Mouse (Mus musculus) liver, adult 2 months (tissue): ENCODE data around the gene Polr1e. TPM values are rescaled to one million over a fixed set of nuclear protein-coding genes. Genes with fewer than 3 reads are reported as not detected.

Source experiments
- DNase-seq: peaks from one replicate; pipeline ENCODE4 v3.0.0-alpha.2; 2011; ENCODE audit warnings: low read depth, low spot score; ENCODE audit errors: extremely low read depth
- H3K27ac ChIP-seq: fragments of 200-500 bp; replicated peaks from 2 replicates; pipeline ENCODE4 v1.5.1; 2012; ENCODE audit warnings: low read depth, mild to moderate bottlenecking, control low read depth, inconsistent platforms, low read length; ENCODE audit not compliant: insufficient read depth
- H3K27me3 ChIP-seq: fragments of 200-500 bp; 2 replicates; pipeline ENCODE4 v1.6.1; 2012; ENCODE audit warnings: mild to moderate bottlenecking, moderate library complexity, low read length, inconsistent platforms; ENCODE audit not compliant: control insufficient read depth, insufficient read depth
- H3K36me3 ChIP-seq: fragments of 200-500 bp; 2 replicates; pipeline ENCODE4 v1.6.1; 2012; ENCODE audit warnings: low read length, inconsistent platforms; ENCODE audit not compliant: control insufficient read depth, insufficient read depth
- H3K4me1 ChIP-seq: fragments of 200-500 bp; 2 replicates; pipeline ENCODE4 v1.6.1; 2011; ENCODE audit warnings: low read length; ENCODE audit not compliant: control insufficient read depth, insufficient read depth
- H3K4me3 ChIP-seq: fragments of 200-500 bp; 2 replicates; pipeline ENCODE4 v1.5.1; 2011; ENCODE audit warnings: low read depth, mild to moderate bottlenecking, control low read depth, low read length, moderate library complexity; ENCODE audit not compliant: insufficient read depth
- H3K79me2 ChIP-seq: fragments of 200-500 bp; 2 replicates; pipeline ENCODE4 v1.6.1; 2012; ENCODE audit warnings: inconsistent platforms, mild to moderate bottlenecking, low read length, moderate library complexity; ENCODE audit not compliant: control insufficient read depth, insufficient read depth
- H3K9ac ChIP-seq: fragments of 200-500 bp; 2 replicates; pipeline ENCODE4 v1.6.1; 2012; ENCODE audit warnings: low read depth, mild to moderate bottlenecking, control low read depth, inconsistent platforms, low read length
- CTCF ChIP-seq: fragments of 200-500 bp; IDR thresholded peaks from 2 replicates; pipeline ENCODE4 v1.5.1; 2011; ENCODE audit warnings: low read depth, low read length, control low read depth
- POLR2A ChIP-seq: fragments of 200-500 bp; IDR thresholded peaks from 2 replicates; pipeline ENCODE4 v1.6.1; 2011; ENCODE audit warnings: low read length, control low read depth; ENCODE audit not compliant: insufficient read depth; ENCODE audit errors: extremely low read depth
- WGBS: fragments of 180-500 bp; shearing (Covaris S2); methylation state at CpG from one replicate; pipeline ENCODE4 v1.1.7; 2018; 5-methylcytosine and 5-hydroxymethylcytosine counted together
- polyA plus RNA-seq: library from polyadenylated mRNA; depleted of rRNA; stranded (reverse); fragments of >200 nt; gene quantifications from 2 replicates; pipeline ENCODE4 v1.2.3, GENCODE M21; 2012
- total RNA-seq: library from RNA; depleted of rRNA; stranded (reverse); fragments of >200 nt; gene quantifications from 2 replicates; pipeline ENCODE4 v1.2.3, GENCODE M21; 2014

Gene Polr1e
- total and polyA plus RNA-seq, 2 experiments: 2.6 to 3.5 TPM

- H3K9ac ChIP-seq: peak overlapping the region; percentile 32
- TF ChIP-seq CTCF (no peak), POLR2A (no peak)
- no peak overlapping the region for H3K27ac ChIP-seq
- H3K4me1 ChIP-seq: peaks cover 3% of the 10 kb centered on the region; the same call in 1 of the 2 replicates
- no peak for DNase-seq
- peak overlapping the region; percentile 63 for H3K4me3 ChIP-seq
- no peaks in the 10 kb centered on the region; the same call in 1 of the 2 replicates for H3K36me3 ChIP-seq
- 3% methylated on average over 14 of the region's 14 CpGs for WGBS
- H3K79me2 ChIP-seq: no peaks in the 10 kb centered on the region
- no peaks in the 10 kb centered on the region for H3K27me3 ChIP-seq
These were observed 626 bp downstream of the Polr1e start for GRCm38 (mm10) chr4:45019009-45019408.

DNA sequence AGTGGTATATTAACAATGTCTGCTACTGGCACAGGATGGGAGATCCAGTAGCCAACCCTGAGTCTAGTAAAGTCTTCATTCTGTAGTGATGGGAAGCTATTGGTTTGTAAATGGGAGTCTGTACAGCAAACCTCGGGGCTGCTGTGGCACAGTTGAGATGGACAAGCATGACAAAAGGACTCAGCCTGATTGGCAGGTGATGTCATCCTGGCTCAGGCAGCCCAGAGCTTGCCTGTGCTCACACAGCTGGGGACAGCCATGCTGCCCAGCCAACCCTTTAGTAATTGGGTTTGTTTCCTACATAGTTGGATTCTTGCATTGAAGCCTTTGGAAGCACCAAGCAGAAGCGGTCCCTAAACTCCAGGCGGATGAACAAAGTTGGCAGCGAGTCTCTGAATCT lies 8.1 kb downstream of the Polr1e start:
- Histone ChIP-seq H3K9ac (no peak overlapping the region), H3K36me3 (peaks cover 7% of the 10 kb centered on the region; the same call in 1 of the 2 replicates), H3K27me3 (no peaks in the 10 kb centered on the region), H3K4me1 (no peaks in the 10 kb centered on the region), H3K27ac (no peak overlapping the region), H3K4me3 (no peak overlapping the region), H3K79me2 (no peaks in the 10 kb centered on the region)
- DNase-seq: no peak
- 92% methylated on average over 4 of the region's 4 CpGs for WGBS
- TF ChIP-seq CTCF: no peak
- TF ChIP-seq POLR2A: no peak

DNA sequence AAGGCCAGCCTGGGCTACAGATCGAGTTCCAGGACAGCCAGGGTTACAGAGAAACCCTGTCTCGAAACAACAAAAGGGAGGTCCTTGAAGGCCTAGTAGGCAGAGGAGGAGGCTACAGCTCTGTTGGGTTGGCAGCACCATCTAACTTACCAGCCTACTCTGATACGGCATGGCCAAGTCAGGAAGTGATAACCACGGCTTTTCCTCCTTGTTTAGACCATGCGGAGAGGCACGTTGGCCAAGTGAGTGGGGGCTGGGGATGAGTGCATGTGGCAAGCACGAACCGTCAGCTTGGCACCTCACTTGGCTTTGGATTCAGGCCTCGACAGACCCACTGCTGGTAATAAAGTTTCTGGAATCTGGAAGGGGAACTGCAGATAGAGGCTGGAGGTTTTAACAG lies 14.2 kb downstream of the Polr1e start:
- DNase-seq: no peak
- Histone ChIP-seq H3K9ac (no peak overlapping the region), H3K36me3 (peaks cover 3% of the 10 kb centered on the region; the same call in 1 of the 2 replicates), H3K79me2 (no peaks in the 10 kb centered on the region), H3K27ac (no peak overlapping the region), H3K4me1 (no peaks in the 10 kb centered on the region), H3K4me3 (no peak overlapping the region), H3K27me3 (no peaks in the 10 kb centered on the region)
- WGBS: 85% methylated on average over 9 of the region's 9 CpGs
- no peak for TF ChIP-seq POLR2A
- TF ChIP-seq CTCF: no peak

- Histone ChIP-seq H3K27me3 (no peaks in the 10 kb centered on the region), H3K36me3 (no peaks in the 10 kb centered on the region), H3K27ac (no peak overlapping the region), H3K4me1 (no peaks in the 10 kb centered on the region), H3K79me2 (no peaks in the 10 kb centered on the region), H3K4me3 (no peak overlapping the region), H3K9ac (no peak overlapping the region)
- TF ChIP-seq CTCF: no peak
- TF ChIP-seq POLR2A: no peak
- 77% methylated on average over 16 of the region's 16 CpGs for WGBS
- no peak for DNase-seq
These were observed 16.6 kb downstream of the Polr1e start for GRCm38 (mm10) chr4:45034693-45035628.

- Histone ChIP-seq H3K27ac (no peak overlapping the region), H3K27me3 (no peaks in the 10 kb centered on the region), H3K36me3 (no peaks in the 10 kb centered on the region), H3K9ac (no peak overlapping the region), H3K4me3 (no peak overlapping the region), H3K4me1 (no peaks in the 10 kb centered on the region), H3K79me2 (no peaks in the 10 kb centered on the region)
- no peak for DNase-seq
- 82% methylated on average over 10 of the region's 10 CpGs for WGBS
- TF ChIP-seq POLR2A (no peak), CTCF (no peak)
These were observed 17.7 kb downstream of the Polr1e start for GRCm38 (mm10) chr4:45036048-45036447.

DNA sequence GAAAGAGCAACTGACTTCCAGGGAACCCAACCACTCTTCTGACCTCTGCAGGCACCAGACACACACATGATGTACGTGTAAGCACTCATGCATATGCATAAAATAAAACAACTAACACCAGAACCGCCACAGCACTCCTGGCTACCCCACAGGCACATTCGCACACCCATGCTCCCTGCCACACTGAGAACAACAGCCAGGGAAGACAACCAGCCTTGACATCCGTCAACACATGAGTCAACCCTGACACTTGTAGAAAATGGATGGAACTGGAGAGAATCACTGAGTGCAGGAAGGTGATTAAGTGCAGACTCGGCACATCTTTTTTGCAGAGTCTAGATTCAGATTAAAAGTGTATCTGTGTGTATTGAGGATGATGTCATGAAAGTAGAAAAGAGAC lies 18.2 kb downstream of the Polr1e start:
- WGBS: 86% methylated on average over 5 of the region's 5 CpGs
- H3K36me3 ChIP-seq: no peaks in the 10 kb centered on the region
- no peak overlapping the region for H3K27ac ChIP-seq
- no peaks in the 10 kb centered on the region for H3K79me2 ChIP-seq
- no peaks in the 10 kb centered on the region for H3K4me1 ChIP-seq
- DNase-seq: no peak
- no peak overlapping the region for H3K4me3 ChIP-seq
- H3K27me3 ChIP-seq: no peaks in the 10 kb centered on the region
- TF ChIP-seq CTCF: no peak
- TF ChIP-seq POLR2A: no peak
- no peak overlapping the region for H3K9ac ChIP-seq
